Mouse (Mus musculus) monocyte, adult 2 months (primary cell): Measurements from ENCODE around the gene Pf4.
"Not testable (repeated sequence)": the region's sequence is repeated elsewhere in the genome, so short reads cannot be mapped to it uniquely, and the experiment has no call there.

Source experiments
- DNase-seq, 2 experiments: peaks; one replicate each; pipeline ENCODE4 v3.0.0; 2022; ENCODE audit warnings: low spot score in 2 of 2, low read depth in 1 of 2

The Pf4 gene

DNA sequence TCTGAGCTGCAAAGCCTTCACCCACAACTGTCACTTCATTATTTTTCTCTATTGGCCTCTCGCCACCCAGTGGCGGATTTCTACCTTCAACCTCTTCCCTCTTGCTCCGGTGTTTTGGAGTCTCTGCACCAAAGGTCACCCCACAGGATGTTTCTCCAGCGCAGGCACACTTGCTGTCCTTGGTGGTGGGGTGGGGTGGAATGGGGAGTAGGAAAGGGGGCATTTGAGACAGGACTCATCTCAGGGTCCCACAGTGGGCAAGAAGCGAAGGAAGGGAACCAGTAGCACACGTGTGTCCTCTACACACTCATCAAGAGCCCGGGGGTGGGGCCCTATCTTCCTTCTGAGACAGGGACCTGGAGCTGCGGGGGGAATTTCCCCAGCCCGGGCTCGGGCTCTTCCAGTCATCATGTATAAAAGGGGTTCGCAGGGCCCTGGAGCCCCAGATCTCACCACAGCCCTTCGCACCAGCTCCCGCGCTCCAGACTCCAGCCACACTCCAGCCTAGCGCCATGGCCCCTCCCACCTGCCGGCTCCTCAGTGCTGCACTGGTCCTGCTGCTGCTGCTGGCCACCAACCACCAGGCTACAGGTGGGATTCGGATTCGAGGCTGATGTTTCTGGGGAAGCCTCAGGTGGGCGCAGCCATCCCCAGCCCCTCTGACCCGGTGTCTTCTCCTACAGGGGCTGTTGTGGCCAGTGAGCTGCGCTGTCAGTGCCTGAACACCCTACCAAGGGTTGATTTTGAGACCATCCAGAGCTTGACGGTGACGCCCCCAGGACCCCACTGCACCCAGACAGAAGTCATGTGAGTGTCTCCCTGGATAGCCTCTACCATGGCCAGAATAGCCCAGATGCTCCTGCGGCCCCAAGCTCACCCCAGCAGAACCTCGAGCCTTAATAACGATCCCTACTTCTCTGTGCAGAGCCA, 13.7 kb downstream of the Pf4 start, which contains the start of gene Cxcl3:
Gene Cxcl3, plus strand, starts transcription at position 445 of the 930 bp plus-strand sequence.
- DNase-seq = no peak

DNA sequence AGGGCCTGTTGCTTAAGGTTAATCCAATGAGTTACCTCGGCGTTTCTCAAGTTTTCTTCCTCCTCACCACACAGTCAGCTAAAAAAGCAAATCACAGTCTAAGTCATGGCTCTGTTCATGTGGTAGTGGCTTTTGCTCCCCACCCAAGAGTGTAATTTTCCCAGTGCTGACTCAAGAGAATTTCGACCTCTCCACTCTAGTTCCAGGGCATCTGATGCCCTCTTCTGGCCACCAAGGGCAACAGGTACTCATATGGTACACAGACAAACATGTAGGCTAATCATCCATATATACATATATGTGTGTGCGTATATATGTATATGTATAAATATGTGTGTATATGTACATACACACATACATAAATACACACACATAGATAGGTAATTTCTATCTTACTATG, 15.9 kb downstream of the Pf4 start:
- DNase-seq = no peak

- DNase-seq = no peak
Observed at GRCm38 (mm10) chr5:90789306-90790073, 17.3 kb downstream of the Pf4 start.

- no peak for DNase-seq
Observed at GRCm38 (mm10) chr5:90790074-90790502, 17.9 kb downstream of the Pf4 start.

DNA sequence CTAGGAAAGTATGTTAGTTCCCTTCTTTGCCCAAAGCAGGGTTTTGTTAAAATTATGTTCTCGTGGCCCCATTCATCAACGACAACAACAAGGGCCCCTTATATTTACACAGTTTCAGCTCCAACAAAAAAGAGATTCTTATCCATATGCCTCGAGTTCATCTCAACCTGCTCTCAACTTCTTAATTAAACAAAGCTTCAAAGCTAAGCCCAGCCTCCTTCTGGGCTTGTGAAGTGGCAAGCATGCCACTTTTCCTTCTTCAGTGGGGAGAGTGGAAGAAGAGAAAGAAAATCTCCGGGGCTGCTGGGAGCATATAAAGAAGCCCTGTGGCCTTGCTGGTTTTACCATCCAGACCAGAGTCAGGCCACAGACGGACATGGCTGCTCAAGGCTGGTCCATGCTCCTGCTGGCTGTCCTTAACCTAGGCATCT, 22.0 kb downstream of the Pf4 start, which contains the start of gene Cxcl15:
Gene Cxcl15, plus strand, starts transcription at position 340 of the 431 bp plus-strand sequence.
- DNase-seq = no peak

DNA sequence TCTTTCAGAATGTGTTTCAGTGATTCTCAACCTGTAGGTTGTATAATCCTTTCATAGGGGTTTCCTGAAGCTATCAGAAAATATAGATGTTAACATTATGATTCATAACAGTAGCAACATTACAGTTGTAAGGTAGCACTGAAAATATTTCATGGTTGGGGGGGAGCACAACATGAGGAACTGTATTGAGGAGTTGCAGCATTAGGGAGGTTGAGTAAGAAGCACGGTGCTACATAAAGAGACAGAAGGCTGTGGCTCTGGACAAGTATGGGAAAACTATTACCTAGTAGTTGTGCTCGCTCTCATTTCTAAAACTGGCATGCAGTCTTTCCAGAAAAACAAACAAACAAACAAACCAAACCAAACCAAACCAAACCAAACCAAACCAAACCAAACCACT, 23.2 kb downstream of the Pf4 start:
- DNase-seq = not testable (repeated sequence)

- DNase-seq = no peak
Observed at GRCm38 (mm10) chr5:90804574-90804973, 32.3 kb downstream of the Pf4 start.

- no peak for DNase-seq
Observed at GRCm38 (mm10) chr5:90806050-90806449, 33.8 kb downstream of the Pf4 start.

- DNase-seq = no peak
Observed at GRCm38 (mm10) chr5:90807176-90807950, 35.1 kb downstream of the Pf4 start.

GRCm38 (mm10) chr5:90819756-90820155, 47.5 kb downstream of the Pf4 start:
- DNase-seq = no peak
